Mouse (Mus musculus): ENCODE measurements around the gene Itgbl1.

DNA sequence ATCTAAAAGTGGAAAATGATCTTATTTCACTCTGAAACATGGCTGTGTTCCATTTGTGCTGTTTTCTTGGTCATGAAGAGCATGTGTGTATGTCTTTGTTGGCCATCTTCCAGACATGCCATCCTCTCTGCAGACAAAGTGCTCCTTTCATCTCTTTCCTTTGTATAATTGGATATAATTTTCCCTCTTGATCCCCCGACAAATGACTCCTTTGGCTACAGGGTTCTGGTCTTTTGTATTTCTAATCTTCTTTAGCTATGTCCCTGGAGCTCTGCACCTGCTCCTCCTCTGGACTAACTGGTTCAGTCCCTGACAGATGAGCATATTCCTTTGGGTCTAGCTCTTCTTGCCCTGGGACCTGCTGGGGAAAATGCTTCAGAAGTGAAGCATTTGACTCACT lies 36.8 kb upstream of the Itgbl1 start:
- TF ChIP-seq CTCF (IDR thresholded peaks at IDR 0.05; ENCODE audit: low read depth) (no peak), EP300 (IDR thresholded peaks at IDR 0.05; ENCODE audit: low read depth) (no peak)
